Mouse (Mus musculus) granulocyte monocyte progenitor cell, adult 5-6 weeks (primary cell): ENCODE measurements at regions not wholly inside any gene's neighbourhood (a gene's known extent, or its start where the extent isn't known, plus 50 kb on each side); places are given as distances from the start of the nearest gene placed in this dataset.

Experiments used
- ATAC-seq: replicated peaks from 2 replicates; pipeline ENCODE4 v1.8.0; 2016; ENCODE audit warnings: mild to moderate bottlenecking, moderate TSS enrichment, inconsistent platforms; ENCODE audit not compliant: poor library complexity, severe bottlenecking

DNA sequence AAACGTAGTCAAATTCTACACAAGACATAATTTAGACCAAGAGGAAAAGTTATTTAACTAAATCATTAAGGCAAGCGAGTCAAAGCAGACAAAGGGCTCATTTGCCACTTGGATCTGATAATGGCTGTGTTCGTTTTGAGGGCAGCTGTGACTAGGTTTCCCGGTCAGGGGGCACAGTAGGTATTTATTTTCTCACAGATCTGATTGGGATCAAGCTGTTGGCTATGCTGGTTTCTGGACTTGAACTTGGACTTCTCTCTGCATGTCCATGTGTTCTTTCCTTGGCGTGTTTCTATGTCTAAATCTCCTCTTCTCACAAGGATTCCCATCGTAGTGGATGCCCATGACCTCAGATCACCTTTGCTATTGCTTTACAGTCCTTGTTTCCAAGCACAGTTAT lies 590.8 kb downstream of the Ptprc start:
- ATAC-seq: no peak

DNA sequence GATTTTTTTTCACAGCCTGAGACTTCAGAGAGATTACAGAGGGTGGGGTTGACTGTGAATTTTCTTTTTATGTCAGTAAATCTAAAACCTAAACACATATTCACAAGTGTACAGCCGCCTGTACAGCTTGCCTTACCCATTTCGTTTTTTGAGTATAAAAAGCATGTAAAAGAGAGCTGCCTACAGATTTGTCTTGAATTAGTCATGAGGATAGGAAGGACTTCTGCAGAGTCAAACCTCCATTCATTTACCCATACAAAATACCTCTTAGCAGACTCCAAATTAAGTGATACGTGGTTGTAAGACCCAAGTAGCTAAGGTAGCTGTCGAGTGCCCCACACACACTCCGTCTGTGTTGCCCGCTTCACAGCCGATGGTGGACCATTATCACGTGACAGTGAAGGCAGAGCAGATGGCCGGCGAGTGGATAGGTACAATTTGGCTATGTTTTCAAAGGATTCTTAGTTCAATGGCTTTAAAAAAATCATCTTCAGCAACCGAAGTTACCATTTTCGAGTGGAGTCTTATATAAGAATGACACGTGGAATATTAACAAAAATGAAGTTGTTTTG lies 591.3 kb downstream of the Ptprc start:
- no peak for ATAC-seq

DNA sequence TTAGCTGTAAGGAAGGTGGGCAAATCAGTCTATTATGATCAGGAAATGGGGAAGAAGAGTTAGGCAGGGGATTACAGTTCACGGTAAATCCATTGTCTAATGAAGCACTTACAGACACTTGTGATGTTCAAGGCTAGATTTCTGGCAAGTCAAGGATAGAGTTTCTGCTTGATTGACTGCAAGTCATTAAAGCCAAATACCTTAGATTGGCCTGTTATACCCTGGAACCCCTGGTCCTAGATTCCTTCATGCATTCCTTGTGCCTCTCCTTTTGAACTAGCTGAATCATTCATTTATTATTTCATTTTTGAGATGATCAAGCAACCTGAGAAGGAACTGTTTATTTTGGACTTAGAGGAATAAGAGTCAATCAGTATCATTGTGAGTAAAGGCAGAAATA lies 597.9 kb downstream of the Ptprc start:
- ATAC-seq: no peak

DNA sequence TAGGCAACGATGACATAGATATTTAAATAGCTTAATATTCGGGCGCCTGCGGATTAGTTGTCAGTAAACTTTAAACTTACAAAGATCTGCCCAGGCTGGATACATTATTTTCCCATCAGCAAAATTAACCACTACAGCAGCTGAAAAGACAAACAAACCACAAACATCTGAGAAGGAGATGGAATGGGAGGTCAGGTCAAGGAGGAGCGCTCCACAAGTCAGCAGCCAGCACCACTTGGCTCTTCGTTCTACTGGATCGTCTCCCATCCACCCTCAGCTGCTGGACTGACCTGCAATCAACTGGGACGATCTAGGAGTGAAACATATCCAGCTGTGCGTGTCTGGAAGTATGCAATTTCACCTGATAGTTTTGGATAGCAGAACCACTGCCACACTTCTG lies 599.3 kb downstream of the Ptprc start:
- no peak for ATAC-seq

DNA sequence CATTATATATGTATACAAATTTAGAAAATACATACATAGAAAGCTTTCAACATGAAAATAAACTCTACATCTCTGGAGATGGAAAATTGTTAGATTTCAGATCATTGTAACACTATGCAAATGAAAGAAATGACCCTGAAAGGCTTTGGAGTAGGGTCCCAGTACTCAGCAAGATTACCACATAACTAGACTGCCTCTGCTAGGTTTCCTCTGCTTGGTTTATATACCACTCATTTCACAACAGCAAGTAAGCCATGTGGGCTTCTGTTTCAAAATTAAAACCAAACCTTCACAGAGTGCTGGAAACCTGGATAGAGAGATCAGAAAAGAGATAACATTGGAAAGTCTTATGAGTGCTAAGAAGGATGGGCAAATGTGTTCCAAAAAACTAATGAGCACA lies 600.1 kb downstream of the Ptprc start:
- peak; percentile 93 for ATAC-seq

DNA sequence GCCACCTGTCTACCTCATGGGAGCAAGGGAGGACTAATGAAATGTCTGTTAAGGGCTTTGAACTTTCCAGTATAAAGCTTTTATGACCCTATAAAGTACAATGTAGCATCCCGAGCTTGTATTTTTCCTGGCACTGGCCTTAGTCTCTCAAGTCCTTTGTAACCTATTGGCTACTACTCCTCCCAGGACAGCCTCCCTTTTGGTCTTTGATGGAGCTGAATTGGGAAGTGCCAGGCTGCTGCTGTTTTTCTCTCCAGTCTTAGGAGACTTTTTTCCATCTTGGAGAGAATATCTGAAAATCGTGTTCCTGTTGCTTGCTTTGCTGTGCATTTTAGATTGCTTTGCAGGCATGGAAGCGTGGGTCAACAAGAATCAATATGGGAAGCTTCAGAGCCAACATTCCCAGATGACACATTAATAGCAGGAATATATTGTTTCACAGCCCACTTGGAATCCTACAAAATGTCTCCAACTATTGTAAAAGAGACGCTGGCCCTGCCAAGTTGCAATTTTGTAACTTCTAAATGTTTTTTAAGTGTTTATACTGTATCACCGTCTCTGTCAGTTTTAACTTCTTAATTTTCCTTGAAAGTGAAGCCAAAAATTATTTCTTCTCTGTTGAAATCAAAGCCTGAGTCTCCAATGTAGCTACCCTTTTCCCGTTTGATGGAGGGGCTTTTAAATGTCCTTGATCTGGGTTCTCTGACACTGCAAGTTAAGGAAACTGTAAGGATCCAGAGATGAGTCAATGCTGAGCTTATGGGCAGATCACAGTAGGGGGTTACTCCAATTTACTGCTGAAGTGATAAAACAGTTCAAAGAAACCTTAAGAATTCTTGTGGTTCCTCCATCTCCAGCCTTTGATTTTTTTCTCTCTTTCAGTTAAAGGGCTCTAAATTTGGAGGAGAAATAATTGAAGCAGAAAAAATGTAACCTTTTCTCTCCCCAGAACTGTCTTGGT lies 603.3 kb downstream of the Ptprc start:
- ATAC-seq: no peak

DNA sequence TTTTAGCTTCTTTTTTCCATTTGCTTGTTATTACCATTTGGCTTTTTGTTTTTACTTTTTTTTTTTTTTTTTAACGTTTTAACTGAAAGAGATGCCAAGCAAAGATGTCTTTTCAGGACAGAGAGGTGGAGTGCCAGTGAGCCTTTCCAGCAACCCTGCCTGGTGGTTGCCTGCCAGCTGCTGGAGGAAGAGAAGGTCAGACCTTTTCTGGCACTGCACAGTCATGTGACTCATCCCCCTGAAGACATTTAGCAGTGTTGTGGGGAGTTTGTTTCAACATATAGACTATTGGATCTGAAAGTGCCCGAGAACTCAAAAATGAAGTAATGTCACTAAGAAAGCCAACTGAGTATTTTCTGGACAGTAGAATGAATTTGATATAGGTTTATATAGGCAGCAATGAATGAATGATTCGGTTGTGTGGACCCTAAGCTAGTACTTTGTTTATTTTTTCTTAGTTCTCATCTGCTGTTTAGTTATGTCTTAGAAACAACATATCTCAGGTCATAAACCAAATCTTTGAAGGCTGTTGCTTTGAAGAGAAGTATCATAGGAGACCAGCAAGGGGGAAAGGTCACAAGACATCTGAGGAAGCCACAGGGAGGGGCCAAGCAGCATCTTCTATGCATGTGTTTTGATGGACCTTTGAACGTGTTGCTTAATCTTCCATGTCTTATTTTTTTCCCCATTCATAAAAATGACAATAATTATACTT lies 604.2 kb downstream of the Ptprc start:
- peak; percentile 52 for ATAC-seq

DNA sequence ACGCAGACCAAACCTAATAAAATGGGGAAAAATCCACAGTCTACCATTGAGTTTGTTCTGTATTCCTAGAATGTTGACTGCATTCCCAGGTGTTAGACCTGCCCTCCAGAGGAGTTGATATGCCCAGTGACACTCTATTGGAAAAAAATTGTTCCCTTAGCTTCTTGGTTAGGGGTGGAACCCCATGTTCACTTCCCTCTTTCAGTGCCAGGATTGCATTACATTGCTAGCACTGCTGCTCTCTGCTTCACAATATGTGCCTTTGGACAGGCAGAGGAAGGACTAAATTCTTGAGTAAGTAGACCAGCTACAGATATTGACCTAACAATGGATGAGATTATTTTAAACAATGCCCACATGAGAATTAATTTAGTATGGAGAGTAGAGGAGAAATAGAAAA lies 607.3 kb upstream of the Nr5a2 start:
- ATAC-seq: peak; percentile 55

DNA sequence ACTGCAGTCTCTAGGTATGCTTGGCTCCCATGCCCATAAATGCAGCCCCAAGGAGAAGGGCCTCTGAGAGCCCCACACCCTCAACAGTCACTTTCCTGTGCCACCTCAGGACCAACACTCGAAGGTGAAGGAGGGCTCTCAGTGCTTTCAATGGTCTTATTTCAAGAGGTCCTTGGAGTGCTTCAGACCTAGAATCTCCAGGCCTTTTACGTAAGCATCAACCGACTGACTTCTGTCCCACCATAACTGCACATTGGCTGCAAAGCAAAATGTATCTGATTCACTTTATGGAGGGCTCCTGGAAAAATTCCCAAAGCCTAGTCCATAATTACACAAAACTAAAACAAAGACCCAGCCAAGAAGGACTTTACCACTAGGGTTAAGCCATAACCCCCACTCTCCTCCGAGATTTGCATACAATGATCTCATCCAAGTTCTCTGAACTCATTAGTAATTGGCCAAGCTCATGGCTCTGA lies 605.4 kb upstream of the Nr5a2 start:
- no peak for ATAC-seq

DNA sequence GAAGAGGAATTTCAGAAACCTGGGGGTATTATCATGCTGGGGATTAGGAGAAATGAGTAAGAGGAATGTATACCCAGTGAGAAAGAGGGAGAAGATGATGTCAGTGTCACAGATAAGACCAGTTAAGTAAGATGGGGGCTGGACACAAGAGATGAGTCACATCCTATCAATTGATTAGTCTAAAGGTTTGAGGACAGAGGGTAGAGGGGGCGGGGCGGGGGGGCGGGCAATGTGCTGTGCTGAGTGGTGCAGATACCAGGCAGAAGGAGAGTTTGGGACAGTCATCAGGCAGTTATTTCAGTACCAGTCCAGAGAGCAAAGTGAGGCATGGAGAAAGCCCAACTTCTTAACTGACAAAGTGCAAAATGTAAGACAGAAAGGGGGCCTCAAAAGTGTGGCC lies 601.4 kb upstream of the Nr5a2 start:
- no peak for ATAC-seq

DNA sequence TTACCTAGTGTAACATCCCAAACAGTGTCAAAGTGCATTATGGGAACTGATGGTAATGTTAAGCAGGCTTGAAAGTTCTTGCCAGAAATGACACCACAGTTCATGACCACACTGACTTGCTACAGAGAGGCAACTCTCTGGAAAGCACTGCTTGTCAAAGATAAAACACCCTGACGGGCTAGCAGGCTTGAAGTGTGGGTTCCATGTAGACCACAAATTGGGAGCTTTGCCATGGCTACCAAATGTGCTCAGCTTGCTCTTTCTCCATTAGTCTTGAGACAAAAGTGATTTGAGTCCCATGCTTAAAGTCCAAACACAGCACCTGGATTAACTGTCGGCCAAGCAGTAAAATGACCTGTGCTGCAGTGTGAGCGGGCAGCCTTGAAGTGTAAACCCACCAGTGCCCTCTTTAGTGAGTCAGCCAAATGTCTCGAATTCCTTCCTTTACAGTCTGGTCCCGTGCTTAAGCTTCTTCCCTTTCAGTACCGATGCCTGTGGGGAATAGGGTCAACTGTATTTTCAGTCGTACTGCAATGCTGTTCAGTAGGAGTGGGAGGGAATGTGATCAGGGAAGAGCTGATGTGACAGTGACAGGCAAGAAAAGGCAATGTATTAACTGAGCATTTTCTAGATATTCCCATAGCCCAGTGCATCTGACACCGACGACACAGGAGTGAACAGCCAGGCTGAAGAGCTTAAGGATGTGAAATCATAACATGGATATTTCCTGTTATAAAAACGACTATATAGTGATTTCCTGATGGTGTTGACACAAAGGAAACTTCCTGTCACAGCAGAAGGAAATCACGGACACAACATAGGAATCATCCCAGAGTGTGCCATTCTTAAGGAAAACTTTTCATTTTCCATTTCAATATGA lies 600.4 kb upstream of the Nr5a2 start:
- ATAC-seq: peak; percentile 56

DNA sequence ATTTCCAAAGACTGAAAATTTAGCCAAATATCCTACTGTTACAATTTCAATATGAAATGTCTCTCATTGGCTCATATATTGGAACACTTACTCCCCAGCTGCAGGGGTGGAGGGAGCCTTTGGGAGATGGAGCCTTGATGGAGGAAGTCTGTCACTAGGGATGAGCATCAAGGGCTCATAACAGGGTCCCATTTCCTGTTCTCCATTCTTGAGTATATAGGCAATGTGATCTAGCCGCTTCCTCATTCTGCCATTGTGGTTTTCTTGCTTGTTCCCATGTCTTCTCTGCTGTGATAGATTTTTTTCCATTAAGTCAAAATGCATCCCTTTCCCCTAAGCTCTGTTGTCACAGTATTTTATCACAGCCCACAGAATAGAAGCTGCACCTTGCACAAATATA lies 589.4 kb upstream of the Nr5a2 start:
- peak; percentile 97 for ATAC-seq

DNA sequence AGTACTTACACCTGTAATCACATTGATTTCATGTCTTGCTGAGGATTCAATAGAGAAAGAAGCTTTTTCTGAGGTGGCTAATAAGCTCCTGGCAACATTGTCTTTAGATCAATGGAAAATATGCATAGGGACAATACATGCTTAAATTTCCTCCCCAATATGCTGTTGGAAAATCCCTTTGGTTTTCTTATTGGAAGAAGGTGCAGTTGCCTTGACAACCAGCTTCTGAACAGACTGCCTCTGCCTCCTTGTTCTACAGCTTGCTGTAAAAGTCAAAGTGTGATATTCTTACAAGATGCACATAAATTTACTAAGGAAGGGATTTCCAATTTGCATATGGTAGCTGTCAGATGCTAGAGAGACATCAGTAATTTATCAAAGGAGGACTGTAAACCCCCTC lies 585.4 kb upstream of the Nr5a2 start:
- ATAC-seq: no peak

DNA sequence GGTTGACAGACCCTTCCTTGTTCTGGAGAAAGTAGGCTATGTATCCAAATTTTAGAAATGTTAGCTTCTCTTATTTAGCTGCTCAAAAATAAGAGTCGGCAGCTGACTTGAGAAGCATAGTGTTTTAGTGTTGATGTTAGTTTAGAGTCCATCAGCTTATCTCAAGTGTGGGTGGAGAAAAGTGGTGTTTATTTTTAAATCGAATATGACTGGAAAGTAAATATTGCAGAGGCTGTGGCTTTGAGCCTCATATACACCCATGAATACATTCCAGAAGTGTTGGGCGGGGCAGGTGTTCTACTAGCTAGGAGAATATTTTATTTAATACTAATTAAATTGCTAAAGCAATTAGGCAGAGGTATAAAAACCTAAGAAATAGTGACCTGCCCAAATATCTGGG lies 583.6 kb upstream of the Nr5a2 start:
- no peak for ATAC-seq

DNA sequence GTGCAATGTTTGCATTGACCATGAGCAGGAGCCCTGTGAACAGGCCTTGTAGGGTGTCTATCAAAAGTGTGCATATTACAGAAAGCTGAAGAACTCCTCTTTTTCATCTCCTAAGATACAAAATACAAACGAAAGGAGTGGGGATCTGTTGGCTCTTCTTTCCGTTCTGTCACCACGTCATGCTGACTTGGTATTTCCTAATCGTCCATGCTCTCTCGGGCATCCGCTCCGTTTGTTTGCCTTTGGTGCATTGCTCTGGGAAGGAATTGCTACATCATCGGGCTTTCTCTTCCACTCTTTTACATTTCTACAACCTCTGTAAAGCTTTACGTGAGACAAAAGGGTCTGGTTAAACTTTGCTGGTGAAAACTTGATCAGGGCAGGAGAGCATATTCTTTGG lies 581.2 kb upstream of the Nr5a2 start:
- ATAC-seq: no peak

DNA sequence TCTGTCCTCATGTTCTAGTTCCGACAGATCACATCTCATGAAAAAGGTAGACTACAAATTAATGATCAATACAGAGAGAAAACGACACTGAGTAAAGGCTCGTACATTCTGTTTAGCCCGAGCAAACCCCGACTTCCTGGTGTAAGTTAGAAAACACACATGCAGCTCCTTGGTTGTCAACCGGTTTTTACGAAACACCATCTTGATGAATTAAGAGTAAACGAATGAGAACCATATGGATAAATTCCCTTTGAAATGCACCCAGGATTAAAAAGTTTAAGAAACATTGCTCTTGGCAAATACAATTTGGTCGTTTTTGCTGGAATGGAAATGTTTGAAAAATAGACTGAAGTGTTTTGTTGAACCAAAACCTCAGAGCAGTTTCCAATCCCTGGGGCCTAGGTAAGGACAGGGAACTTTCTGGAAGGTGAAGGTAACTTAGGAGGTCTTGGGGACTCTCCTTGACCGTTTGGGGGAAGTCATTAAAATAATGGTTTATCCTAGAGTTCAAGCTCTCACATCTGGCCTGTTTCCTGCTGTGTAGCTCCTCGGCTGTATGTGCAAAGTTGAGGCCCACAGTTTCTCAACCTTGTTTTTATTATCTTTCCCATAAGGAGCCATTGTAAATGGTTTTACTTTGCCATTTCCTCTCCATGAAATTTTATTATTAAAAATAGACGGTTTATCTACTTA lies 579.3 kb upstream of the Nr5a2 start:
- no peak for ATAC-seq

DNA sequence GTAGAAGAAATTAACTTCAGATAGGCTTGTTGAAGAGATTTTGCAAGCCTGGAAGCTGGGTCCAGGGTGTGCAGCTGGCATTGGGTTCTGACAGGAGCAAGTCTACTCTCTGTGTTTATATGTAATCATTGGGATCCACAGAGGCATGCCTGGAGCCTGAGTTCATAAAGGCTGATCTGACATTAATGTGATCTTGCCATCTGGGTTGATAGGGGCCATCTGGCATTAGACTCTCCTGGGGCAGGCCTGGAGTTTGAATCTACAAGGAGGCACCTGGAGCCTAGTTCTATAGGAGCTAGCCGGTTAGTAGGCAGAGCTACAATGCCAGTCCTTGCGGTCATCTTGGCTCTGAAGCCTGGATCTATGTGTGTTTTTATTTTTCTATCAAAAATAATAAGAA lies 554.5 kb upstream of the Nr5a2 start:
- no peak for ATAC-seq

DNA sequence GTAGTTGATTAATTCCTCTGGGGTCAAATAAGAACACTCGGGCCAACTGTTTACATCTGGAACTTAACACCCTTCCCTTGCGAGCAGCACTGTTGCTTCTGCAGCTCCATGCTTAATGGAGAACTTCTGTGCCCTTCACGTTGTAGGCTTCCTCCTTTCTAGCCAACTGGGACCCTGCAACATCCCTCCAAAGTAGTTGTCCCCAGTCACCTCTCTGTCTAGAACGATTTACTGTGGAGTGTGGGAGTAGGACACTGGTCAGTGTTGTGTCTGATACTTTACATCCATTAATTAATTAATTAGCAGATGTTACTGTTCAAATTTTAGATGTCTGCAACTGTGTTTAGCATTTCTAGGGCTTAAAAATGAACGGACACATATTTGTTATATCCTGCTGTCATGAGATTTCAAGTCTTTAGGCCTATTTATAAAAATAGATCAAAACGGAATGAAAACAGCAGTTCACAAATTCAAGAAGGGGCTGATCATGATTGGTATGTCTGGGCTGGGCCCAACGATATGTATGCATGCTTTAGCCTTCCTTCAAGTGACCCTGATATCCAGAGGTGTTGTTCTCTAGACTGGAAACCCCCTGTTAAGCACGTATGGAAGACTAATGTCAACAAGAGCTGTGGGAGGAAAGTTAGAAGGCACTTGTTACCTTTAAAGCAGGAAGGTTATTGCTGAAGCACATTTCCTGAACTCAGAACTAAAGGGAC lies 543.6 kb upstream of the Nr5a2 start:
- no peak for ATAC-seq

DNA sequence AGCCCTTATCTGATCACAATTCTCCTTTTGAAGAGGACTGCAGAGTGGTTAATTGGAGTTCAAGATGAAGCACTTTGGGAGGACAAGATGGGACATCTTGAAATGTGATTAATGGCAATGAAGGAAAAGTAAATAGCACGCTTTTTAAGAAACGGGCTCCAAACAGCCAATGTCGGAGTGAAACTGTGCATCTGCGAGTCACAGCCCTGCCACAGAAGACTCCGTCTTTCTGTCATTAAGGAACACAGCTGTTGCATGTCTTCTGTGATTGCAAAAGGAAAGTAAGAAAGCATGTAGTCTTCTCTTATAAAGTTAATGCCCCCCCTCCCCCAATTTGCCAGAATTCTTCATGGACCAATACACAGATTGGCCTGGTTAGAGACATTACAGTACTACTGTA lies 528.0 kb upstream of the Nr5a2 start:
- ATAC-seq: no peak
